ENCODE assay signal across 8 mouse cellular contexts in the genomic region with DNA sequence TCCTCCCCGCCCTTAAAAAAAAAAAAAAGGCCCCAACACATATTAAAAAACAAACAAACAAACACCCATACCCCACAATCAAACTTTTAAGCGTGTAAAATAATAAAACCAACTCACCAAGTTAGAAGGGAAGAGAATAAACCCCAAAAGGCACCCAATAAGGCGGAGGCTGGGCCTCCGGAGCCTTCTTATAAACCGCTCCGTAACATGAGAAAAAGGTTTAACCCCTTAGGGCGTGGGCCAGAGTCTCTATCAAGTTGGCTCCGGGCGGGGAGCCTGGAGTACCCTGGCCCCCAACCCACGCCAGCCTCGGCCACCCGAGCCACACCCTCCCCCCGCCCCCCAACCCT. TPM values are rescaled to one million over a fixed set of nuclear protein-coding genes. Genes with fewer than 3 reads are reported as not detected.
DNase-seq lines count a peak whose midpoint lies in the region; ATAC-seq lines count a peak whose summit lies in the region.

No protein-coding gene starts in this region.

- WGBS in kidney, embryonic 16.5 days, result 0% methylated on average over 12 of the region's 13 CpGs
- 0% methylated on average over 13 of the region's 13 CpGs for WGBS in hindbrain, embryonic 14.5 days
- under 1% methylated on average over 12 of the region's 13 CpGs for WGBS in midbrain, embryonic 16.5 days

- DNase-seq in kidney, adult 18-20 months, result no peak
- DNase-seq in hindbrain, embryonic 14.5 days (ENCODE audit: low spot score), result peak; percentile 71
- no peak for DNase-seq in adrenal gland, postnatal 4 days (ENCODE audit: low spot score in 2 of 2)
- no peak for DNase-seq in Muller cell, postnatal 12 days (ENCODE audit: inconsistent ontology term)

- peak; percentile 33; the same call in 1 of the 2 replicates for ATAC-seq in kidney, embryonic 16.5 days (ENCODE audit: low FRiP score, low TSS enrichment)
- peak; percentile 28; the same call in 1 of the 2 replicates for ATAC-seq in hindbrain, embryonic 14.5 days (ENCODE audit: low FRiP score)
- no peak; the same call in 1 of the 2 replicates for ATAC-seq in midbrain, embryonic 16.5 days
- no peak for ATAC-seq in cerebellum, adult (ENCODE audit: insufficient number of reproducible peaks, low FRiP score, low TSS enrichment)

- no peaks in the 10 kb centered on the region for H3K27me3 ChIP-seq in kidney, embryonic 16.5 days (ENCODE audit: insufficient read depth, low read length)
- H3K27me3 ChIP-seq in hindbrain, embryonic 14.5 days (ENCODE audit: control insufficient read depth, insufficient read depth, low read length), result peaks cover 3% of the 10 kb centered on the region; the same call in 1 of the 2 replicates
- H3K27me3 ChIP-seq in midbrain, embryonic 16.5 days (ENCODE audit: control insufficient read depth, insufficient read depth, low read depth, low read length), result peaks cover 5% of the 10 kb centered on the region

- H3K4me1 ChIP-seq in kidney, embryonic 16.5 days (ENCODE audit: insufficient read depth, low read length), result peaks cover 22% of the 10 kb centered on the region
- H3K4me1 ChIP-seq in brown adipose tissue, adult 24 weeks (ENCODE audit: control insufficient read depth, insufficient read depth, insufficient read length, low read length), result no peaks in the 10 kb centered on the region
- peaks cover 8% of the 10 kb centered on the region; the same call in 1 of the 2 replicates for H3K4me1 ChIP-seq in hindbrain, embryonic 14.5 days (replicated peaks; ENCODE audit: control insufficient read depth, insufficient read depth, low read length)
- H3K4me1 ChIP-seq in midbrain, embryonic 16.5 days (ENCODE audit: control insufficient read depth, insufficient read depth, low read length), result peaks cover 7% of the 10 kb centered on the region; the same call in 1 of the 2 replicates

- H3K4me2 ChIP-seq in kidney, embryonic 16.5 days (replicated peaks; ENCODE audit: low read depth, low read length), result peak overlapping the region; percentile 95
- peak overlapping the region; percentile 67 for H3K4me2 ChIP-seq in hindbrain, embryonic 14.5 days (replicated peaks)
- H3K4me2 ChIP-seq in midbrain, embryonic 16.5 days (ENCODE audit: low read length), result peak overlapping the region; percentile 86

- no peaks in the 10 kb centered on the region for H3K9me3 ChIP-seq in kidney, embryonic 16.5 days (ENCODE audit: low read length)
- no peaks in the 10 kb centered on the region for H3K9me3 ChIP-seq in hindbrain, embryonic 14.5 days (ENCODE audit: control insufficient read depth, low read length)
- no peaks in the 10 kb centered on the region for H3K9me3 ChIP-seq in midbrain, embryonic 16.5 days (replicated peaks; ENCODE audit: control insufficient read depth, low read length, poor library complexity, severe bottlenecking)

- H3K27ac ChIP-seq in kidney, embryonic 16.5 days (ENCODE audit: low read length), result peak overlapping the region; percentile 85
- H3K27ac ChIP-seq in brown adipose tissue, adult 24 weeks (replicated peaks; ENCODE audit: low read depth, low read length), result no peak overlapping the region
- peak overlapping the region; percentile 90 for H3K27ac ChIP-seq in hindbrain, embryonic 14.5 days
- H3K27ac ChIP-seq in midbrain, embryonic 16.5 days (ENCODE audit: low read length), result peak overlapping the region; percentile 92

- H3K4me3 ChIP-seq in kidney, embryonic 16.5 days (ENCODE audit: low read length), result peak overlapping the region; percentile 75
- H3K4me3 ChIP-seq in brown adipose tissue, adult 24 weeks (ENCODE audit: insufficient read depth, low read depth, low read length), result peak overlapping the region; percentile 79
- H3K4me3 ChIP-seq in hindbrain, embryonic 14.5 days (replicated peaks; ENCODE audit: low read length), result peak overlapping the region; percentile 85
- peak overlapping the region; percentile 60 for H3K4me3 ChIP-seq in midbrain, embryonic 16.5 days (ENCODE audit: low read depth, low read length)

- H3K9ac ChIP-seq in kidney, embryonic 16.5 days (replicated peaks; ENCODE audit: low read length), result peak overlapping the region; percentile 91
- H3K9ac ChIP-seq in hindbrain, embryonic 14.5 days, result peak overlapping the region; percentile 93
- H3K9ac ChIP-seq in midbrain, embryonic 16.5 days (ENCODE audit: low read depth, low read length), result peak overlapping the region; percentile 76

- no peaks in the 10 kb centered on the region for H3K36me3 ChIP-seq in kidney, embryonic 16.5 days (ENCODE audit: insufficient read depth, low read length)
- no peaks in the 10 kb centered on the region for H3K36me3 ChIP-seq in hindbrain, embryonic 14.5 days (replicated peaks; ENCODE audit: control insufficient read depth, insufficient read depth)
- no peaks in the 10 kb centered on the region for H3K36me3 ChIP-seq in midbrain, embryonic 16.5 days (ENCODE audit: control insufficient read depth, insufficient read depth, low read length)

RNA-seq across cellular contexts. Expression of gene Arsg, which starts 0.4 kb away (rescaled TPM):
- 5.3 and 6.5 TPM in 2 replicates for polyA plus RNA-seq in kidney, embryonic 16.5 days (2015; fragmentation: Nextera tagmentation; extraction: Ambion mirVana)
- polyA plus RNA-seq in brown adipose tissue, adult 24 weeks (2012; ENCODE audit: insufficient read depth, insufficient read length, missing spikeins), result 1.2 and 3.7 TPM in 2 replicates
- polyA plus RNA-seq in hindbrain, embryonic 14.5 days (2014; fragmentation: Nextera tagmentation; extraction: Ambion mirVana), result 6.8 and 8.8 TPM in 2 replicates
- polyA plus RNA-seq in midbrain, embryonic 16.5 days (2015; fragmentation: Nextera tagmentation; extraction: Ambion mirVana), result 4.2 and 4.3 TPM in 2 replicates
- 10 to 100 TPM; 10.4 to 14.5 TPM for total RNA-seq in adrenal gland, postnatal 4 days (2021)

RNA-seq across cellular contexts. Expression of gene Slc16a6, which starts 0.6 kb away (rescaled TPM):
- polyA plus RNA-seq in kidney, embryonic 16.5 days (2015; fragmentation: Nextera tagmentation; extraction: Ambion mirVana), result 8.4 and 8.7 TPM in 2 replicates
- 0.63 and 1.2 TPM in 2 replicates for polyA plus RNA-seq in brown adipose tissue, adult 24 weeks (2012; ENCODE audit: insufficient read depth, insufficient read length, missing spikeins)
- polyA plus RNA-seq in hindbrain, embryonic 14.5 days (2014; fragmentation: Nextera tagmentation; extraction: Ambion mirVana), result 4.2 and 7.5 TPM in 2 replicates
- 3.7 and 4.5 TPM in 2 replicates for polyA plus RNA-seq in midbrain, embryonic 16.5 days (2015; fragmentation: Nextera tagmentation; extraction: Ambion mirVana)
- total RNA-seq in adrenal gland, postnatal 4 days (2021), result 1 to 10 TPM; 5.7 to 9.0 TPM

RNA-seq across cellular contexts. Expression of gene Amz2, which starts 47.0 kb away (rescaled TPM):
- polyA plus RNA-seq in kidney, embryonic 16.5 days (2015; fragmentation: Nextera tagmentation; extraction: Ambion mirVana), result 42.7 and 45.7 TPM in 2 replicates
- 37.3 and 51.5 TPM in 2 replicates for polyA plus RNA-seq in brown adipose tissue, adult 24 weeks (2012; ENCODE audit: insufficient read depth, insufficient read length, missing spikeins)
- polyA plus RNA-seq in hindbrain, embryonic 14.5 days (2014; fragmentation: Nextera tagmentation; extraction: Ambion mirVana), result 55.6 and 65.8 TPM in 2 replicates
- polyA plus RNA-seq in midbrain, embryonic 16.5 days (2015; fragmentation: Nextera tagmentation; extraction: Ambion mirVana), result 55.7 and 56.1 TPM in 2 replicates
- total RNA-seq in adrenal gland, postnatal 4 days (2021), result 10 to 100 TPM; 55.7 to 61.1 TPM

RNA-seq across cellular contexts. Expression of gene 9930022D16Rik, which starts 59.1 kb away (rescaled TPM):
- not detected in 2 replicates for polyA plus RNA-seq in kidney, embryonic 16.5 days (2015; fragmentation: Nextera tagmentation; extraction: Ambion mirVana)
- polyA plus RNA-seq in brown adipose tissue, adult 24 weeks (2012; ENCODE audit: insufficient read depth, insufficient read length, missing spikeins), result not detected in 2 replicates
- polyA plus RNA-seq in hindbrain, embryonic 14.5 days (2014; fragmentation: Nextera tagmentation; extraction: Ambion mirVana), result not detected in 2 replicates
- polyA plus RNA-seq in midbrain, embryonic 16.5 days (2015; fragmentation: Nextera tagmentation; extraction: Ambion mirVana), result not detected in 2 replicates
- total RNA-seq in adrenal gland, postnatal 4 days (2021), result not detected

Comparison
In these comparisons a context has a peak if more than half of its experiments do, and no peak if none do; other contexts are left out.
1. ATAC-seq: peak in kidney, embryonic 16.5 days (single experiment) and hindbrain, embryonic 14.5 days (single experiment); none in midbrain, embryonic 16.5 days (single experiment) and cerebellum, adult (single experiment).
2. Peak in every context shown above with its lines, with median percentiles within 50 percentile points of each other: H3K4me2 ChIP-seq, H3K4me3 ChIP-seq and H3K9ac ChIP-seq.